Mouse (Mus musculus) heart, postnatal 25 days (tissue): ENCODE measurements around the gene Kcnj12. TPM values are rescaled to one million over a fixed set of nuclear protein-coding genes. Genes with fewer than 3 reads are reported as not detected.

Experiments
- DNase-seq: peaks from one replicate; pipeline ENCODE4 v3.0.0; 2022; ENCODE audit warnings: low spot score
- intact Hi-C: fragments of 180-260 bp; cut with DNase I; formaldehyde crosslinking; loops from one replicate; pipeline ENCODE4 v1.15.1; 2025
- total RNA-seq, 2 experiments: library from RNA; stranded (reverse); gene quantifications; 2 replicates each; pipeline ENCODE4 v1.2.3; 2021

Kcnj12 gene
- total RNA-seq, 2 experiments from 2014 or later: 25.2 to 28.6 TPM

DNA sequence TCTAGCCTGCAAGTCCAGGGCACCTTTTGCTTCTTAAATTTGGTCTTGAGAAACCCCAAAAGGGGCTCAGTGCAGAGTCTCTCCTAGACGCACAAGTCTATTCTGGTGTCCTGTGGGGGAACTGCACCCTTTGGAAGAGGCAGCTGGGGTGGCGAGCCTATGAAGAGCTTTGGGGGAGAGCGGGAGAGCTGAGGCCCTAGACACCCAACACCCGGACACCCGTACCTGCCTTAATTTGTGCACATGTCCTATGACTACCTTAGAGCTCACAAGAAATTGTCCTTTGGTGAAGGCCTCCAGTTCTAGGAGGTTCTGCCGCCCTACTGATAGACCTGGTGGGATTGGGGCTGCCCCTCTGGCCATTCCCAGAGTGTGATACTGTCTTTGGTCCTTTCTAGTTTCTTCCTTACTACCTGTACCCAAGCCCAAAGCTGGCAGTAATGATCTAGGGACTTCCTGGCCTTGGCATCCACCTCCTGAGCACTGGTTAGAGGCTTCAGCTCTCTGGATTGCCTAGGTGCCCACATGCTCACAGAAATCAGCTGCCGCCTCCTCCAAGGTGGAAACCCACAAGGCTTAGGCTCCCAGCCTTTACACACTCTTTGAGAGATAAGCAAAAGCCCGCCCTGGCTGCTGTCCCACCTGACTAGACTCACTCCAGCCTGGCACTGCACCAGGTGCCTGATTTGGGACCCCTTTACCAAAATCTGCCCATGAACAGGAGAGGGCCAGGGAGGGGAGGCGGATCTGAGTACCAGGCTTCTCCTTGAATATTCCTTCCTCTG, 1.2 kb downstream of the Kcnj12 start:
- intact Hi-C loops: loop anchor here (5.0 kb wide), 1 partner anchor 36 kb away; no protein-coding TSS in a partner anchor
- DNase-seq: no peak

- DNase-seq: no peak
- intact Hi-C loops: loop anchor here (5.0 kb wide), 1 partner anchor 37 kb away; no protein-coding TSS in a partner anchor
Measured at GRCm38 (mm10) chr11:61024388-61024787, 2.0 kb downstream of the Kcnj12 start.

- intact Hi-C loops: loop anchor here (5.0 kb wide), 1 partner anchor 38 kb away; no protein-coding TSS in a partner anchor
- no peak for DNase-seq
Measured at GRCm38 (mm10) chr11:61024996-61025395, 2.6 kb downstream of the Kcnj12 start.

DNA sequence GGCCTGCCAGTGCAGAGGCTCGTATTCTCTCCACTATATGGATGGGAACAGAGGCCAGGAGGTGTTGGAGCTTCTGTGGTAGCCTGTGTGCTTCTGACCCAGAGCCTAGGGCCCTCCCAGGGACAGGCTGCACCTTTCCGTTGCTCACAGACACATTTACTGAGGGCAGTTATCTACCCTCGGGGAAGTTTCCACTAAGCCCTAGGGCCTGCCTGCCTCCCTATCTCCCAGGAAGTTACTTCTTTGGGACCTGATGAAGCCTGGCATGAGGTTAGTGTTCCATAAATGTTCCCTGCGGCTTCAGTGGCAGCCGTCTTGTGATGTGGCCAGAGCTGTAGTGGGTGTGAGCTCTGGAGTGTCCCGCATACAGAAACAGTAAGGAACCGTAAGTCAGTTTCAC, 3.2 kb downstream of the Kcnj12 start:
- no peak for DNase-seq
- intact Hi-C loops: no loop called here

DNA sequence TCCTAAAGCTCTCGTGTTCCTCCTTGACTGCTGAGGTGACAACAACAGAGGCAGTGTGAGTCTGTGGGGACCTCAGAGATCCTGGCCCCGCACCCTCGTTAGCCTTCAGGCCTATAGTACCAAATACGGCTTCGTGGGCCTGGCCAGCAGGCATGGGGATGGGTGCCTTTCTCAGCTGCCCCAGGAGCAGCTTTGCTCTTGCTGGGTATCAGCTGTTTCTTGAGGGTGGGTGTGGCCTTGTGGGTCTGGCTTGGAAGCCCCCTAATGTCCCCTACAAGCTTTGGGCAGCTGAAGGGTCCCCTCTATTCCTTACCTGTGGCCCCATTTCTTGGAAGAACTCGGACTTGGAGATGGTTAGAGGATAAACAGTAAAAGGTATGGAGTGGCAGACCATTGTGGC, 4.0 kb downstream of the Kcnj12 start:
- DNase-seq: no peak
- intact Hi-C loops: no loop called here

DNA sequence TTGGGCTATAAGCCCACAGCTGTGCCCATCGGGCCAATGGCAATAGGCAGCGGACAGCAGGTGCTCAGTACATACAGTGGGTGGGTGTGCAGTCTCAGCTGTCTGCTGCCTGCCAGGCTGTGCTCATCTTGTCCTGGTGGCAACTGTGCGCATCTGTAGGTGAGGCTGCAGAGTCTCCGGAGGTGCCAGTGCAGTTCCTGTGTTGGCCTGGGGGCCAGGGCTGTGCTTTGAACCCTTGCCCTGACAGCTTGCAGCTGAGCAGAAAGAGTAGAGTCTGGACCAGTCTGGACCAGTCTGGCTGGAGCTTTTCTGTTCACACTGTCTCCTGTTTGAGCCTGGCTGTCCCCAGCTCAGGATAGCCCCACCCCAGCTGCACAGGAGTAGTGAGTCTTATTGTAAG, 4.8 kb downstream of the Kcnj12 start:
- intact Hi-C loops: no loop called here
- no peak for DNase-seq

DNA sequence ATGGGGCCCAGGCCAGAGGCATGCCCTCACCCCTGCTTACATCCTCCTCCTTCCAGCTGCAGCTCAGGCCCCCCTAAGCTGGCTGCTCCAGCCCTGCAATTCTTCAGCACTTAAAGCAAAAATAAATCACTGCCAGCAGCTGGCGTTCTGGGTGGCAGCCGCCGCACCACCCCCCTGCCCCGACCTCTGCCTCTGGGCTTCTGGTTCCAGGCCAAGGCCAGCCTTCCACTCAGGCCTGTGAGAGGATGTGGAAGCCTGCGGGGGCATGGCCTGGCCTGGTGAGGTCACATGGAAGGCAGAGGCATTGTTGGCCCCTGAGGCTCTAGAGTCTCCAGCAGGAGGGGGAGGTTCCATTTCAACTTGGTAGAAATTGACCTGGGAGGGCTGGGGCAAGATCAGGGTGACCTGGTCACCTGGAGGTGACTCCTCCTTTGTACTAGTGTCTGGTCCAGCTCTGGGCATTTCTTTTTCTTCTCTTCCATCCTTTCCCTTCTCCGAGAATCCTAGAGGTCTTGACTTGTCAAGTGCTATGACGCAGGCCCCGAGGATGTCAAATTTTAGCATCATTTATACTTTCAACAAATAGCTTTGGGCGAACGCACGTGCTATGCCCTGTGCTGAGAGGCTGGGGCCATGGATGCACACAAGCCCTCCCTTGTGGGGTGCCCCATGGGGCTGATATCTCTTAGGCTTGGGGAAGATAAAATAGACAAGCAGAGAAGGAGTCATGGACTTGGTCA, 6.0 kb downstream of the Kcnj12 start:
- DNase-seq: no peak
- intact Hi-C loops: no loop called here

DNA sequence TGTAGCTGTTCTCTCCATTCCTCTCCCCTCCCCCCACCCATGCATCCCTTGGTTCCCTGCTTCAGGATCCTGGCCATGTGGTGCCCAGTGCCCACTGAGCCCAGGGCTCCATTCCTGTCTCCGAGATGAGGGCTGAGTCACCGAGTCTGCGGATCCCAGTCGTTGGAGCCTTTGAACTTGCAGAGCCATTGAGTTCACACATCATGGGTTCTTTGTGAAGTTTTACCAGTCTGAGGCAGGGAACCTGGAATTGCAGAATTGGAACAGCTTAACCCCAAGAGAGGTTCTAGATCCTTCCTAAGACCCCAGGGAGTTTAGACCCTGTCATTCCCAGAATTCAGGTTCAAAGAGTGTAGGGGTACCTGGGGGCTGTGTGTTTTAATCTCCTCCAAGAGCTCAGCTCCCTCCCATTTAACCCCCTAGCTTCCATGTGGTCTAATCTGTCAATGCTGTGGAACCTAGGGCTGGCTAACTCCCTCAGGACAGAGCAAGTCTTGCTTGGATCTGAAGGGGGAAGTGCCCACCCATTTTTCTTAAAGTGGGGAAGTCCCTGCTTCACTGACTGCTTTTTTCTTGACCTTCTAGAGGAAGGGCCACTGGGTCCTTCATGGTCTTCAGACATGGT, 6.9 kb downstream of the Kcnj12 start:
- intact Hi-C loops: no loop called here
- DNase-seq: no peak

DNA sequence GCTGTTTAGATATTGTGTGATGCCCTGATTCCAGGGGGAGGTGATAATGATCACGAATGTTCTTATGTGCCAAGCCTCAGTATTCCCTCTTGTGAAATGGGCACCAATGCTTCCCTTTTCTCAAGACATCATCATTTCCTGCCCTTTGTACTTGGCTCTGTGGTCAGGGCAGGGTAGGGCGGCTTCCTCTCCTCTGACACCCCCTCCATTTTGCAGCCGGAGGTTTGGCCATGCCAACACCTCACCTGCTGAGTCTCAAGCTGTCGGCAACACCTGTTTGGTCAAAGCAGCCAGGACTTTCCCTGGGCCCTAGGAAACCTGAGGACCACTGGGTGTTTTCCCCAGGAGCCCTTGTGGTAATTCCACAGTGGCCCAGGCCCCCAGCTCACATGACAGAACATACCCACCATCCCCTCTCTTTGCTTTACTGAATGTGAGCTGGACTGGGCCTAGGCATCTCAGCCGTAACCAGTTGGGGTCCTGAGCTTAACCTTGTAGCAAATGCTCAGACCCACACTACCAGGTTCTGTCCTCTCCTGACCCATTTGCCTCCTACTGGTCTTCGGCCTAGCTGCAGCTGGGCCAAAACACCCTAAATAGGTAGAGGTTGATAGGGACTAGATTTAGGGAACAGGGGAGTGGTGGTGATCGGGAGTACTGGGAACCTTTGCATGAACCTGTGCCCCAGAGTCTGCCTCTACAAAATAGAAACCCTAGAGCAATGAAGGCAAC, 7.7 kb downstream of the Kcnj12 start:
- DNase-seq: no peak
- intact Hi-C loops: no loop called here

- DNase-seq: no peak
- intact Hi-C loops: no loop called here
Measured at GRCm38 (mm10) chr11:61031137-61031536, 8.8 kb downstream of the Kcnj12 start.

GRCm38 (mm10) chr11:61031658-61032445, 9.5 kb downstream of the Kcnj12 start:
- intact Hi-C loops: no loop called here
- DNase-seq: no peak

- intact Hi-C loops: no loop called here
Measured at GRCm38 (mm10) chr11:61032481-61032880, 10.1 kb downstream of the Kcnj12 start.

DNA sequence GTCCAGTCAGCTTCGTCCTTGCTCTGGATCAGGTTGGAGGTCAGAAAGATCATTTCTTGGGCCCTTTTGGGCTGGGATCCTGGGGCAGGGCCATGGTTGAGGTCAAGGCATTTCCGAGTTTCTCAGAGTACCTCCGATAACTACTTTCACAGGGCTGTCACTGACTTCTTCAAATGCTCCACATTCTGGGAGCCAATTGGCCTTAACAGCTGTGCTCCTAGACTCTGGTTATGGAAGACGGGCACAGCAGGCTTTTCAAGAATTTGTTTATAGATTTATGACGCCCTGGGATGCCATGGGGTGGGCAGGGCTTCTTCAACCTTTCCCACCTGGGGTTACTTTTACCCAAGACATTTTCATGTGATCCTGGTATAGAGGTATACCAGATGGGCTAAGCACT, 10.8 kb downstream of the Kcnj12 start:
- intact Hi-C loops: no loop called here
- no peak for DNase-seq

More at GRCm38 (mm10) chr11:61032481-61032880, 10.1 kb downstream of the Kcnj12 start:
- no peak for DNase-seq

DNA sequence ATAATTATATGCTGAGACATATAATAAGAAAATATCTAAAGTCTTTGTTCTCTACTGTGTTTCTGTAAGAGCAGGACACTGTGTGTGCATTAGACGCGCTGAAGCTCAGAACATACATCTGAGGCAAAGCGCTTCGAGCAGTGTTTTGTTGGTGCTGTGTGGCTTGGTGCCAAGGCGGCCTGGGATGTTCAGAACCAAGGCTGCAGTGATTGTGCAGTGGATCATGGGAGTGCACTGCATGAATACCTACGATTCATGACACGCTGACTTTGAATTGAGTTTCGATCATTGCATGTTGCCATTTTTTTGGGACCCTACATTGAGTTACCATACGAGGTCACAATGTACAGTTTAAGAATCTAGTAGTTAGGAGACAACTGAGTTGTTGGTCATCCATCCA, 14.3 kb downstream of the Kcnj12 start:
- no peak for DNase-seq
- intact Hi-C loops: no loop called here

DNA sequence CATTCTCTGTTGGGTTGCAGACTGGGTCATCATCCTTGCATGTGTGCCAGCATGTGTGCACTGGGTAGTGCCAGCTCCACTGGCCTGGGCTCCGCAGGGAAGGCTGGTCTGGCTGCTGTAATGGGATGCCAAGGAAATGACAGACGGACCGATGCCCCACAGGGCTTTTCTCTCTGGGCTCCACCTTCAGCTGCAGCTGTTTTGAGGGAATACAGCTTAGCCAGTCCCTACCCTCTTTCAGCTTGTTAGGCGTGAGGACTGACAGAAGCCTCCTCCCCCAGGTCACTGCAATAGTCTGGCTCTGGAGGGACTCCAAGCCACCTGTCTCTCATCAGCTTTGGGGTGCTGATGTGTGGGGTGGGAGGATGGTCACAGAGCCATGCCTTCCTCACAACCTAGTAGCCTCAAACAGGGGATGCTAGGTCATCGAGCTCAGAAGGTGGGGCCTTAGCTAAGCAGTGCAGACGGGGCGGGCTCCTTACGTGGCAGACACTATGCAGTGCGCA, 16.0 kb downstream of the Kcnj12 start:
- DNase-seq: no peak
- intact Hi-C loops: no loop called here

DNA sequence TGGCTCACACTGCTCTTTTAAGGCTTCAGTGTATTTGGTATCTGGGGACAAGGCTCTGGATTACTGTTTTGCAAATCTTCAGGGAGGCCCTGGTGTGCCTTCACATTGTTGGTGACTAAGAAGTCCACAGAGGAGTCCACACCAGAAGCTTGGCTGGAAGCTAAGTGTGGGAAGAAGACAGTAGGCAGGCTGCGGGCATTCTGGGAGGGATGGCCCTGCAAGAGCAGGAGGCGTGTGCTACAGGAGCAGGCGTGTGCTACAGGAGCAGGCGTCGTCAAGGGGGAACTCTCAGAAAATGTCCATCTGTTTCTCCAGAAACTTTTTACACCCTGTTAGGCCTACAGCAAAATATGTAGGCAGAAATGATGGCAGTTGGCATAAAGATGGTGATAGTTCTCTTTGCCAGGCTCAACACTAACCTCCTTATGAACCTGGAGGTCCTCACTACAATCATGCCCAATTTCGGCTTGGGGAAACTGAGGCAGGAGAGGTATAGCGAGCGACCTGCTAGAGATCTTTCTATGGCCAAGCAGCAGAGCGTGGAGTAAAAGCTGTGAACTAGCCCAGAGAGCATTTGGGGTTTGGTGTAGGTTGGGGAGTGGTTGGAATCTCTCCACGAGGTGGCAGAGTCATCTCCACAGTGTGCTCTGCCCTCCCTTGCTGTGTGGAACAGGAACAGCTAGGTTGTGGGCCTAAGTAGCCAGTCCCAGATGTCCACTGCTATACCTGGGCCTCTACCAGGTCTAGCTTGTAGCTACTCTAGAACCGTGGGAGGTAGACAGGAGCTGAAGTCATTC, 18.7 kb downstream of the Kcnj12 start:
- no peak for DNase-seq
- intact Hi-C loops: no loop called here

GRCm38 (mm10) chr11:61042593-61042992, 20.2 kb downstream of the Kcnj12 start:
- intact Hi-C loops: no loop called here

More at GRCm38 (mm10) chr11:61042593-61042992, 20.2 kb downstream of the Kcnj12 start:
- DNase-seq: no peak
